Mouse (Mus musculus): Measurements from ENCODE around the gene Ssb. TPM values are rescaled to one million over a fixed set of nuclear protein-coding genes. Genes with fewer than 3 reads are reported as not detected.

Gene Ssb
- total and polyA plus RNA-seq, 2 experiments from 2014 or later, result 152 to 287 TPM

DNA sequence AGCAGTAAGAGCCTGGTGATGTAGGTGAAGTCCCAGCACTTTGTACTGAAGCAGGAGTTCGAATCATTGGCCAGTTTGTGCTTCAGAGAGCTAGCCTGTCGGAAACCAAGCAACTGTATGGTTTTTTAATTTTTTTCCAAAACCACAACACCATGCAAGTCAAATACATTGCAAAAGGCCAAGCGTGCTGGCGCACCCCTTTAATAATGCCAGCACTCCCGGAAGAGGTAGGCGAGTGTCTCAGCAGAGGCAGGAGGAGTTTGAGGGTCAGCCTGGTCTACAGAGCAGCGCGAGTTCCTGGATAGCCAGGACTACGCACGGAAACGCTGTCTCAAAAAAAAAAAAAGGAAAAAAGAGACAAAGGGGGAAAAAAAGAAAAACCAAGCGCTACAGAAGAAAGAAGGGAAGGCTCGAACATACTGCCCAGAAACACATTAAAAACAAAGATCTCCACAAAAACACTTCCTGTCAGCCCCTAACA lies 350 bp upstream of the Ssb start:
- H3K4me2 ChIP-seq (ENCODE audit: low read depth), result peak overlapping the region; percentile 60
- ATAC-seq (peak; percentile 42), DNase-seq (no peak)
- 0 out of 2 replicates have a peak, but pooled peaks cover 7% of the 10 kb centered on the region for H3K4me1 ChIP-seq (ENCODE audit: insufficient read depth)
- 9% methylated on average over 13 of the region's 13 CpGs for WGBS
- TF ChIP-seq CTCF (IDR thresholded peaks at IDR 0.05; ENCODE audit: low read depth), result no peak
- peak overlapping the region; percentile 91 for H3K27ac ChIP-seq (ENCODE audit: low read depth, low read length)
- peak overlapping the region; percentile 96 for H3K9ac ChIP-seq
- H3K36me3 ChIP-seq (ENCODE audit: insufficient read depth), result no peaks in the 10 kb centered on the region
- no peaks in the 10 kb centered on the region for H3K9me3 ChIP-seq (ENCODE audit: low read length)
- H3K4me3 ChIP-seq (ENCODE audit: low read depth, low read length), result peak overlapping the region; percentile 100
- H3K27me3 ChIP-seq (ENCODE audit: insufficient read depth, low read length), result no peaks in the 10 kb centered on the region

DNA sequence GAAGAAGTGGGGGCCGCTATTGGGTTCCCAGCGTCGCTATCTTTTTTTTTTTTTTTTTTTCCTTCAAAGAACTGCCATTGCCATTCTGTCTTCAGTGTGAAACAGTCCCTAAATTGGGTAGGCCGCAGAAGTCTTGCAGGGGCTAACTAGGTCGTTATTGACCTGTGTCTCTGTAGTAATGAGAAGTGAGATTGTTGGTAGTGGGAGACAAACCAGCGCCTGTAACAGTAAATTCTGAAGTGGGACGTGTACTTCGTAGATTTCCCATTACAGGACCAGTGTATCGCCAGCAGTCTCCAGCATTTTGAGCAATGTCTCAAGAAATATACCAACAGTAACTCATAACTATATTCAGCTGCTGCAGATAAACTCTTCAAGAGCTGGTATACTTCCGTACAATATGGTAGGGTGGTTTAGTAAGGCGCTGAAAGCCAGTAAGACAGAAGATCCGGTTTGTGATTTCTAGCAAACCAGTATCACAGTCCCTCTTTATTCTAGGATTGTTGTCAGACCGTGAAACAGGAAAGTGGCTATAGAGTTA lies 825 bp downstream of the Ssb start:
- ATAC-seq, result no peak
- 3% methylated on average over 13 of the region's 13 CpGs for WGBS
- H3K4me1 ChIP-seq (ENCODE audit: insufficient read depth), result 0 out of 2 replicates have a peak, but pooled peaks cover 7% of the 10 kb centered on the region
- DNase-seq, result no peak
- no peaks in the 10 kb centered on the region for H3K27me3 ChIP-seq (ENCODE audit: insufficient read depth, low read length)
- H3K9me3 ChIP-seq (ENCODE audit: low read length), result no peaks in the 10 kb centered on the region
- H3K4me2 ChIP-seq (ENCODE audit: low read depth), result peak overlapping the region; percentile 60
- H3K27ac ChIP-seq (ENCODE audit: low read depth, low read length), result peak overlapping the region; percentile 91; the same call in 1 of the 2 replicates
- H3K4me3 ChIP-seq (ENCODE audit: low read depth, low read length), result peak overlapping the region; percentile 100
- TF ChIP-seq CTCF (IDR thresholded peaks at IDR 0.05; ENCODE audit: low read depth), result no peak
- H3K36me3 ChIP-seq (ENCODE audit: insufficient read depth), result peaks cover 3% of the 10 kb centered on the region; the same call in 1 of the 2 replicates
- peak overlapping the region; percentile 96 for H3K9ac ChIP-seq

DNA sequence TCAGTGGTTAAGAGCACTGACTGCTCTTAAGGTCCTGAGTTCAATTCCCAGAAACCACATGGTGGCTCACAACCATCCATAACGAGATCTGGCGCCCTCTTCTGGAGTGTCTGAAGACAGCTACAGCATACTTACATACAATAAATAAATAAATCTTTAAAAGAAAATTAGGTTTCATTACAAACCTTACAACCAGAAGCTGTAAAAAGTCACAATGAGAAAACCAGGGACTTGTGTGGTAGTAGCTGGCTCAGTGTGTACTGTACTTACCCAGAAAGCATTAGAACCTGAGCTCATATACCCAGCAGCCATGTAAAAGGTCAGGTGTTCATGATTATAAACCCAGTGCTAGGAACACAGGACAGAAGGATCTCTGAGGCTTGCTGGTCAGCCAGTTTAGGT lies 22.6 kb downstream of the Ssb start:
- H3K9ac ChIP-seq, result no peak overlapping the region
- H3K9me3 ChIP-seq (ENCODE audit: low read length), result no peaks in the 10 kb centered on the region
- no peak overlapping the region for H3K4me3 ChIP-seq (ENCODE audit: low read depth, low read length)
- ATAC-seq (no peak), DNase-seq (no peak)
- H3K27me3 ChIP-seq (ENCODE audit: insufficient read depth, low read length), result no peaks in the 10 kb centered on the region
- H3K36me3 ChIP-seq (ENCODE audit: insufficient read depth), result no peaks in the 10 kb centered on the region
- peak; percentile 29 for TF ChIP-seq CTCF (IDR thresholded peaks at IDR 0.05; ENCODE audit: low read depth)
- WGBS, result 77% methylated on average over 2 of the region's 2 CpGs
- H3K4me2 ChIP-seq (ENCODE audit: low read depth), result no peak overlapping the region
- H3K4me1 ChIP-seq (ENCODE audit: insufficient read depth), result peaks cover 8% of the 10 kb centered on the region; the same call in 1 of the 2 replicates
- no peak overlapping the region for H3K27ac ChIP-seq (ENCODE audit: low read depth, low read length)

DNA sequence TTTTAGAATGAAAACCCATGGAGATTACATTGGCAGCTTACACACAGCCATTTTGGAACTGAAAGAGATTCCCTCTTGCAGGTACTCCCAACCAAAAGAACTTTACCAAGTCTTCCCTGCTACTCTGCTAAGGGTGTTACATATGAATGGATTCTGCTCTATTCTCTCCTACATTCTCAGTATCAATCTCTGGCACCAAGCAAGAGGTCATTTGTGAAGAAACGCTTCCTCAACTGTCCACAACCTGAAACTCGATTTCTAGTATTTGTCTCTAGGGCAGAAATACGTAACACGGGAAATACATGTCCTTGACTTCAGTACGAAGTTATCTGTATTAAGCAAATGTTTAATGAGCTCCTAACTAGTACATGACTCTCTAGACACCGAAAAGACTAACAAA lies 23.2 kb downstream of the Ssb start:
- no peak for TF ChIP-seq CTCF (IDR thresholded peaks at IDR 0.05; ENCODE audit: low read depth)
- DNase-seq (no peak), ATAC-seq (no peak)
- Histone ChIP-seq H3K27ac (ENCODE audit: low read depth, low read length) (no peak overlapping the region), H3K4me1 (ENCODE audit: insufficient read depth) (peaks cover 8% of the 10 kb centered on the region; the same call in 1 of the 2 replicates), H3K9me3 (ENCODE audit: low read length) (no peaks in the 10 kb centered on the region), H3K27me3 (ENCODE audit: insufficient read depth, low read length) (no peaks in the 10 kb centered on the region), H3K36me3 (ENCODE audit: insufficient read depth) (no peaks in the 10 kb centered on the region), H3K4me3 (ENCODE audit: low read depth, low read length) (peak overlapping the region; percentile 54; the same call in 1 of the 2 replicates), H3K9ac (peak overlapping the region; percentile 55; the same call in 1 of the 2 replicates), H3K4me2 (ENCODE audit: low read depth) (peak overlapping the region; percentile 73)
- 62% methylated on average over 6 of the region's 6 CpGs for WGBS

DNA sequence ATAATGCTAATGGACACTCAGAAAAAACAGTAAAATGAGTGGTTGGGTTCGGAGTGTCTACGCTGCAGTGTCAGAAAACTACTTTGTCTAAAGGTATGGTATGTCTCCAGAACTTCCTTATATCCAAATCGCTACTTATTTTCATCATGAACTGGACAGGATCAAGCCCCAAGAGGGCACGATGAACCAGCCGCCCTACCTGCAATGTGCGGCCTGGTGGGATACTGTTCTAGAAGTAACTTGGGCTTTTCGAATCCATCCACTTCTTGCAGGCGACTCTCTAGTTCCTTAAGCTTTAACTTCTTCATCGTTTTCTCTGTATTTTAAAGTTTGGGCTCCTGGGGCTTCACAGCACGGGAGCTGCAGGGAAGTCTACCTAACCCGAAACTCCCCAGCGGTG lies 23.7 kb downstream of the Ssb start:
- H3K4me1 ChIP-seq (ENCODE audit: insufficient read depth), result peaks cover 8% of the 10 kb centered on the region; the same call in 1 of the 2 replicates
- H3K4me2 ChIP-seq (ENCODE audit: low read depth), result peak overlapping the region; percentile 73
- H3K36me3 ChIP-seq (ENCODE audit: insufficient read depth), result no peaks in the 10 kb centered on the region
- WGBS, result 6% methylated on average over 12 of the region's 12 CpGs
- H3K27me3 ChIP-seq (ENCODE audit: insufficient read depth, low read length), result no peaks in the 10 kb centered on the region
- H3K27ac ChIP-seq (ENCODE audit: low read depth, low read length), result peak overlapping the region; percentile 41
- DNase-seq, result no peak
- no peaks in the 10 kb centered on the region for H3K9me3 ChIP-seq (ENCODE audit: low read length)
- peak overlapping the region; percentile 54 for H3K4me3 ChIP-seq (ENCODE audit: low read depth, low read length)
- no peak for TF ChIP-seq CTCF (IDR thresholded peaks at IDR 0.05; ENCODE audit: low read depth)
- no peak; the same call in none of the 2 replicates for ATAC-seq
- peak overlapping the region; percentile 55 for H3K9ac ChIP-seq

DNA sequence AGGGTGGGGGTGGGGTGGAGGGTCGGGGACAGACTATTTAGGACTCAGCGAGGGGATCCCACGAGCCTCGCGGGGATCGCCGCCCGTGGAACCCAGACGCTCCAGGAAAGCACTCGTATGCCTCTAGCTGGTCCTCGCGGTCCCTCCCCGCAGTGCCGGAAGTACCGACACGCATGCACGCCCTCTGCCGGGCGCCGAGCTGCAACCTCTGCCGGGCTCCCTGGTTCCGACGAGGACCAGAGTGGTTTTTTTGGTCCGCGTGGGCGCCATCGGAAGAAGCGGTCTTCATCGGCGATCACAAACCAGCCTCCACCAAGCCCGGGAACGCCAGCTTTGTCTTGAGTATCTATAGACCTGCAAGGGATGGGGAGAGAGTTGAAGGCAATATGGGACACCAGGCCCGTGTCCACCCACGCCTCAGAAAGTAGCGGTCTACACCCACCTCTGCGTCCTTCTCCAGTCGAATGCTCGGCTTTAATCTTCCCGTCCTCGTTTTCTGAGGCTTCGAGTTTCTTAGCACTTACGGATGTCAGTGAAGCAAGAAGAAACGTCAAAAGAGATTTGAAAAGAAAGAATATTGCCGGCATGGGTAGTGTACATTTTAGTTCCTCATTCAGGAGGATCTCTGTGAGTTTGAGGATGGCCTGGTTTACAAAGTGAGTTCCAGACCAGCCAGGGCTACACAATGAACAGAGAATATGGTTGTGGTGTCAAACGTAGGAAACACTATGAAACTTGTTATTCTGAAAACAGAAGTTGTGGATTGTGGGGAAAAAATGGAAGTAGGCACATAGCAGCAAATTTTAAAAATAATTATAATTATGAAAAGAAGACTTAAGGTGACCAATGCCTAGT lies 24.3 kb downstream of the Ssb start, which contains the start of gene Mettl5:
Gene Mettl5, minus strand, starts transcription at position 165 of the 855 bp plus-strand sequence.
- H3K27ac ChIP-seq (ENCODE audit: low read depth, low read length), result peak within 1 kb of the TSS; percentile 41
- H3K4me3 ChIP-seq (ENCODE audit: low read depth, low read length), result peak within 1 kb of the TSS; percentile 54
- DNase-seq, result peak; percentile 90
- ATAC-seq, result peak; percentile 99
- peak within 1 kb of the TSS; percentile 55 for H3K9ac ChIP-seq
- peaks cover 8% of the 10 kb centered on the region; the same call in 1 of the 2 replicates for H3K4me1 ChIP-seq (ENCODE audit: insufficient read depth)
- peak; percentile 76 for TF ChIP-seq CTCF (IDR thresholded peaks at IDR 0.05; ENCODE audit: low read depth)
- WGBS, result under 1% methylated on average over 45 of the region's 45 CpGs
- no peaks in the 10 kb centered on the region for H3K27me3 ChIP-seq (ENCODE audit: insufficient read depth, low read length)
- H3K4me2 ChIP-seq (ENCODE audit: low read depth), result peak within 1 kb of the TSS; percentile 73
- no peaks in the 10 kb centered on the region for H3K36me3 ChIP-seq (ENCODE audit: insufficient read depth)
- no peaks in the 10 kb centered on the region for H3K9me3 ChIP-seq (ENCODE audit: low read length)

Measured in forebrain, postnatal 0 days (tissue).